Mouse (Mus musculus): ENCODE data around the gene Prkaa1.

DNA sequence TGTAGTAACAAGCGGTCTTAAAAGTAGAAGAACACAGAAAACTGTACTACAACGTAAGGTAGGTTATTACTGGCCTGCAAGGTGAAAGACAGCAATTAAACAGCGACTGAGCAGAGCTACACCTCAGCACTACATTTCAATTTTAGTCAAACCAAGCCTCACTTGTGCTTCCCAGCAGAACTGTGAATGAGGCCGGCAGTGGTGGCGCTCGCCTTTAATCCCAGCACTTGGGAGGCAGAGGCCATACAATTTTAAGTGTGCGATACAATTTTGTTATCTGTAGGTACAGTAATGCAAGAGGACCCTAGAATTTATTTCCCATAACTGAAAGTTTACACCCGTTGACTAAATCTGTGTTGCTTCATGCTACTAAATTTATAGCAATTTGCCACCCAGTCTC lies 28.5 kb upstream of the Prkaa1 start:
- TF ChIP-seq EP300 (IDR thresholded peaks at IDR 0.05) (no peak), CTCF (IDR thresholded peaks at IDR 0.05) (no peak)

Measured in lung, postnatal 0 days (tissue).